Mouse (Mus musculus): ENCODE results near the gene 2210016L21Rik. TPM values are rescaled to one million over a fixed set of nuclear protein-coding genes. Genes with fewer than 3 reads are reported as not detected.
A peak's percentile ranks its signal among the peaks of the same experiment; 100 is the strongest.

2210016L21Rik gene
- polyA plus RNA-seq, 1 experiment from 2014 or later = 58.9 TPM

- peak; percentile 34; the same call in 1 of the 2 replicates for ATAC-seq (ENCODE audit: low FRiP score, low TSS enrichment)
- Histone ChIP-seq H3K4me1 (ENCODE audit: control insufficient read depth, insufficient read depth, low read length) (peaks cover 8% of the 10 kb centered on the region), H3K27ac (ENCODE audit: low read depth, low read length) (no peak overlapping the region), H3K4me3 (ENCODE audit: low read length) (peak overlapping the region; percentile 28; the same call in 1 of the 2 replicates), H3K36me3 (ENCODE audit: control insufficient read depth, insufficient read depth, low read length) (no peaks in the 10 kb centered on the region), H3K9ac (ENCODE audit: low read depth, low read length) (peak overlapping the region; percentile 44; the same call in 1 of the 2 replicates), H3K27me3 (ENCODE audit: control insufficient read depth, insufficient read depth, low read length) (no peaks in the 10 kb centered on the region), H3K4me2 (replicated peaks; ENCODE audit: low read depth, low read length) (peak overlapping the region; percentile 59), H3K9me3 (ENCODE audit: control insufficient read depth, low read length) (no peaks in the 10 kb centered on the region)
- WGBS = 5% methylated on average over 6 of the region's 6 CpGs
Measured at GRCm38 (mm10) chr5:114978888-114979249, 36.9 kb downstream of the 2210016L21Rik start.

GRCm38 (mm10) chr5:114979250-114980121, 37.5 kb downstream of the 2210016L21Rik start:
- H3K27ac ChIP-seq (ENCODE audit: low read depth, low read length) = no peak overlapping the region
- H3K9me3 ChIP-seq (ENCODE audit: control insufficient read depth, low read length) = no peaks in the 10 kb centered on the region
- peak overlapping the region; percentile 28 for H3K4me3 ChIP-seq (ENCODE audit: low read length)
- H3K27me3 ChIP-seq (ENCODE audit: control insufficient read depth, insufficient read depth, low read length) = no peaks in the 10 kb centered on the region
- H3K36me3 ChIP-seq (ENCODE audit: control insufficient read depth, insufficient read depth, low read length) = no peaks in the 10 kb centered on the region
- H3K9ac ChIP-seq (ENCODE audit: low read depth, low read length) = peak overlapping the region; percentile 44; the same call in 1 of the 2 replicates
- H3K4me1 ChIP-seq (ENCODE audit: control insufficient read depth, insufficient read depth, low read length) = peaks cover 8% of the 10 kb centered on the region
- peak; percentile 38 for ATAC-seq (ENCODE audit: low FRiP score, low TSS enrichment)
- peak overlapping the region; percentile 59 for H3K4me2 ChIP-seq (replicated peaks; ENCODE audit: low read depth, low read length)
- WGBS = 5% methylated on average over 32 of the region's 32 CpGs

GRCm38 (mm10) chr5:114980122-114980748, 38.3 kb downstream of the 2210016L21Rik start:
- H3K4me2 ChIP-seq (replicated peaks; ENCODE audit: low read depth, low read length) = peak overlapping the region; percentile 59
- H3K4me1 ChIP-seq (ENCODE audit: control insufficient read depth, insufficient read depth, low read length) = peaks cover 8% of the 10 kb centered on the region
- no peak; the same call in 1 of the 2 replicates for ATAC-seq (ENCODE audit: low FRiP score, low TSS enrichment)
- H3K9ac ChIP-seq (ENCODE audit: low read depth, low read length) = peak overlapping the region; percentile 44
- H3K27ac ChIP-seq (ENCODE audit: low read depth, low read length) = no peak overlapping the region
- WGBS = 24% methylated on average over 16 of the region's 16 CpGs
- no peaks in the 10 kb centered on the region for H3K27me3 ChIP-seq (ENCODE audit: control insufficient read depth, insufficient read depth, low read length)
- H3K9me3 ChIP-seq (ENCODE audit: control insufficient read depth, low read length) = no peaks in the 10 kb centered on the region
- H3K4me3 ChIP-seq (ENCODE audit: low read length) = peak overlapping the region; percentile 28
- no peaks in the 10 kb centered on the region for H3K36me3 ChIP-seq (ENCODE audit: control insufficient read depth, insufficient read depth, low read length)

- Histone ChIP-seq H3K4me1 (ENCODE audit: control insufficient read depth, insufficient read depth, low read length) (peaks cover 8% of the 10 kb centered on the region), H3K9ac (ENCODE audit: low read depth, low read length) (no peak overlapping the region), H3K27ac (ENCODE audit: low read depth, low read length) (no peak overlapping the region), H3K9me3 (ENCODE audit: control insufficient read depth, low read length) (no peaks in the 10 kb centered on the region), H3K27me3 (ENCODE audit: control insufficient read depth, insufficient read depth, low read length) (no peaks in the 10 kb centered on the region), H3K4me3 (ENCODE audit: low read length) (no peak overlapping the region), H3K36me3 (ENCODE audit: control insufficient read depth, insufficient read depth, low read length) (no peaks in the 10 kb centered on the region), H3K4me2 (replicated peaks; ENCODE audit: low read depth, low read length) (no peak overlapping the region)
- ATAC-seq (ENCODE audit: low FRiP score, low TSS enrichment) = no peak
- WGBS = 68% methylated on average over 15 of the region's 15 CpGs
Measured at GRCm38 (mm10) chr5:114982001-114982400, 40.0 kb downstream of the 2210016L21Rik start.

- H3K9ac ChIP-seq (ENCODE audit: low read depth, low read length) = no peak overlapping the region
- H3K4me3 ChIP-seq (ENCODE audit: low read length) = no peak overlapping the region
- H3K9me3 ChIP-seq (ENCODE audit: control insufficient read depth, low read length) = no peaks in the 10 kb centered on the region
- no peaks in the 10 kb centered on the region for H3K36me3 ChIP-seq (ENCODE audit: control insufficient read depth, insufficient read depth, low read length)
- no peak overlapping the region for H3K27ac ChIP-seq (ENCODE audit: low read depth, low read length)
- no peaks in the 10 kb centered on the region for H3K27me3 ChIP-seq (ENCODE audit: control insufficient read depth, insufficient read depth, low read length)
- H3K4me1 ChIP-seq (ENCODE audit: control insufficient read depth, insufficient read depth, low read length) = peaks cover 3% of the 10 kb centered on the region
- no peak overlapping the region for H3K4me2 ChIP-seq (replicated peaks; ENCODE audit: low read depth, low read length)
- ATAC-seq (ENCODE audit: low FRiP score, low TSS enrichment) = no peak
Measured at GRCm38 (mm10) chr5:114985074-114985473, 43.1 kb downstream of the 2210016L21Rik start.

- Histone ChIP-seq H3K4me2 (replicated peaks; ENCODE audit: low read depth, low read length) (no peak overlapping the region), H3K36me3 (ENCODE audit: control insufficient read depth, insufficient read depth, low read length) (no peaks in the 10 kb centered on the region), H3K27me3 (ENCODE audit: control insufficient read depth, insufficient read depth, low read length) (no peaks in the 10 kb centered on the region), H3K4me1 (ENCODE audit: control insufficient read depth, insufficient read depth, low read length) (no peaks in the 10 kb centered on the region), H3K9ac (ENCODE audit: low read depth, low read length) (no peak overlapping the region), H3K27ac (ENCODE audit: low read depth, low read length) (no peak overlapping the region), H3K9me3 (ENCODE audit: control insufficient read depth, low read length) (no peaks in the 10 kb centered on the region), H3K4me3 (ENCODE audit: low read length) (no peak overlapping the region)
- no peak for ATAC-seq (ENCODE audit: low FRiP score, low TSS enrichment)
- WGBS = 67% methylated on average over 16 of the region's 16 CpGs
Measured at GRCm38 (mm10) chr5:114996447-114996846, 54.5 kb downstream of the 2210016L21Rik start.

GRCm38 (mm10) chr5:114997327-114997726, 55.4 kb downstream of the 2210016L21Rik start:
- 66% methylated on average over 6 of the region's 6 CpGs for WGBS
- H3K4me1 ChIP-seq (ENCODE audit: control insufficient read depth, insufficient read depth, low read length) = no peaks in the 10 kb centered on the region
- H3K36me3 ChIP-seq (ENCODE audit: control insufficient read depth, insufficient read depth, low read length) = no peaks in the 10 kb centered on the region
- no peak overlapping the region for H3K9ac ChIP-seq (ENCODE audit: low read depth, low read length)
- H3K9me3 ChIP-seq (ENCODE audit: control insufficient read depth, low read length) = no peaks in the 10 kb centered on the region
- no peaks in the 10 kb centered on the region for H3K27me3 ChIP-seq (ENCODE audit: control insufficient read depth, insufficient read depth, low read length)
- H3K4me2 ChIP-seq (replicated peaks; ENCODE audit: low read depth, low read length) = no peak overlapping the region
- no peak overlapping the region for H3K27ac ChIP-seq (ENCODE audit: low read depth, low read length)
- H3K4me3 ChIP-seq (ENCODE audit: low read length) = no peak overlapping the region
- no peak for ATAC-seq (ENCODE audit: low FRiP score, low TSS enrichment)
